Mouse (Mus musculus) skeletal muscle tissue, adult 2 months (tissue): ENCODE measurements around the gene Slc8b1.
"Not testable (repeated sequence)": the region's sequence is repeated elsewhere in the genome, so short reads cannot be mapped to it uniquely, and the experiment has no call there.

ENCODE experiments used
- DNase-seq: peaks from one replicate; pipeline ENCODE4 v3.0.0-alpha.2; 2012; ENCODE audit warnings: low read depth, low spot score

The Slc8b1 gene

GRCm38 (mm10) chr5:120495703-120496226 lies 15.2 kb upstream of the Slc8b1 start:
- DNase-seq, result no peak

DNA sequence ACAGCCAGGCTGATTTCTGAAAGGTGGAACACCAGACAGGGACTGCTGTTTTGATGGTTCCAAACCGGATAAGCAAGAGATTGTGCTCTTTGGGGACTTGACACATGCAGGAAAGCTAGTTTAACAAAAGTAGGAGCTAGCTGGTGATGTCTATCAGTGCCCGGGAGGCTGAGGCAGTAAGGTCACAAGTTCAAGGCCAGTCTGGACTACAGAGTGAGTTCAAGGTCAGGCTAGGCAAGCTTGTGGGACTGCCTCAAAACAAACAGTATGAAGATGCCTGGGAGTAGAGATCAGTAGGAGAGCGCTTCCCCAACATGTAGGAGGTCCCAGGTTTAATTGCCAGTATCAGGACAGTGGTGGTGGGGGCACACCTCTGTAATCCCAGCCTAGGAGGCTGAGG lies 13.9 kb upstream of the Slc8b1 start:
- DNase-seq, result no peak

DNA sequence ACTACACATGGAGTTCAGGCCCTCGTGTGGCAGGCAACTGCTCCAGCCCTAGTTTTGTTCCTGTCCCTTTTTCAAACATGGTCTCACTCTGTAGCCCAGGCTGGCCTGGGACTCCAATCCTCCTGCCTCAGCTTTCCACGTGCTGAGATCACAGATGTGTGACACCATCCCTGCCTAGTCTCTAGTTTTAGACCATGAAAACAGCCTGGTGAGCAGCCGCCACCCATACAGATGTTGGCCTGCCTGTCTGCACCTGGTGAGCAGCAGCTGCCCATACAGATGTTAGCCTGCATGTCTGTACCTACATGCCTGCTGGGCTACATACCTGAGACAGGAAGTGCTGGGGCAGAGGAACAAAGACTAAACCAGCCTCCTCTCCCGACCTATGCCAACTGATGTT lies 11.8 kb upstream of the Slc8b1 start:
- DNase-seq, result no peak

DNA sequence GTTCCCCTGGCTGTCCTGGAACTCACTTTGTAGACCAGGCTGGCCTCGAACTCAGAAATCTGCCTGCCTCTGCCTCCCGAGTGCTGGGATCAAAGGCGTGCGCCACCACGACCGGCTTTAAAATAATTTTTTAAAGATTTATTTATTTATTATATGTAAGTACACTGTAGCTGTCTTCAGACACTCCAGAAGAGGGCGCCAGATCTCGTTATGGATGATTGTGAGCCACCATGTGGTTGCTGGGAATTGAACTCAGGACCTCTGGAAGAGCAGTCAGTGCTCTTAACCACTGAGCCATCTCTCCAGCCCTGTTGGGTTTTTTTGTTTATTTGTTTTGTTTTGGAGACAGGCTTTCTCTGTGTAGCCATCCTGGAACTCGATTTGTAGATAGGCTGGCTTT lies 10.4 kb upstream of the Slc8b1 start:
- DNase-seq, result not testable (repeated sequence)

- DNase-seq, result no peak
Observed at GRCm38 (mm10) chr5:120502147-120502621, 8.8 kb upstream of the Slc8b1 start.

GRCm38 (mm10) chr5:120502675-120503143 lies 8.3 kb upstream of the Slc8b1 start:
- no peak for DNase-seq

DNA sequence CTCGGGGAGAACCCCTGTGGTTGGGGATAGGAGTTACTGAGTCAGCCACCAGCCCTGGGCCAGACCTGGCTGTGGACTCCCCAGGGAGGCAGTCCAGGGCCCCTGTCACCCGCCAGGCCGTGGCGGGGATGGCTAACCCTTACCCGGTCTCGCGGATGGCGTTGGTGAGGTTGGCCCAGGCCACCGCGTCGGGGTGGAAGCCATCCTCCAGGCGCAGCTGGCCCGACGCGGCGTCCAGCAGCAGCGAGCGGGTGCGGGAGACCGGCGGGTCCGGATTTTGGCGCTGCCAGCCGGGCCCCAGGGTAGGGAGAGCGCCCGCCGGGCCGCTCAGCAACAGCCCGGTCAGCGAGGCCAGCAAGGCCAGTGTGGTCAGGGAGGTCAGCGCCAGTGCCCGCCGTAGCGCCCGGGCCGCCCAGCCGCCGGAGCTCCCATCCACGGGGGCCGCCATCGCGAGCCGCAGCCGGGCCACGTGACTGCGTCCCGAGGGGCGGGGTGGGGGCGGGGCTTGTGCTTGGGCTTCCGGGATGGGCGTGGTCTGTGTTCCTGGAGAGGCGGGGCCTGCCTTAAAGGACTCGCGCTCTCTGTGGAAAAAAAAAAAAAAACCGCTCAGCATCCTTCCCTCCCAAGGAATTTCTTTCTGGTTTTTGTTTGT lies 7.7 kb upstream of the Slc8b1 start, which contains the start of gene Plbd2:
Gene Plbd2 (minus strand): TSS at position 482 of the 652 bp plus-strand sequence.
- peak; percentile 85 for DNase-seq

DNA sequence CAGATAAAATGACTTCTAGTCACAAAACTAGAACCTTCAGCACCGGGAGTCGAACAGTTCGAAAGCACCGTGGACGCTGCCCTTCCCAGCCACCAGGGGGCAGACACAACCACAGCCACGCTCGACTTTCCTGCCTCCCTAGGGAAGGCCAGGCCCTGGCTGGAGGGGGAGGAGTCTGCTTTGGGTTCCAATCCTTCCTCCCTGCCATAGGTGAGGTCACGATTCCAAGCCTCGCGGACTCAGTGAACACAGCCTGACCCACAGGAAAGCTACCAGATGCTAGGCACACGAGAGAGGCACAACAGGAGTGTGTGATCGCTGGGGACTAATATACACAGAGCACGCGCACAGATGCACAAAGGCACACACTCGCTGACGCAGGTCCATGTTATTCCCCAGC lies 5.6 kb upstream of the Slc8b1 start:
- DNase-seq, result peak; percentile 74

GRCm38 (mm10) chr5:120505781-120506180 lies 5.2 kb upstream of the Slc8b1 start:
- DNase-seq, result no peak

- no peak for DNase-seq
Observed at GRCm38 (mm10) chr5:120506490-120506889, 4.5 kb upstream of the Slc8b1 start.

- no peak for DNase-seq
Observed at GRCm38 (mm10) chr5:120507311-120507710, 3.7 kb upstream of the Slc8b1 start.

- DNase-seq, result peak; percentile 50
Observed at GRCm38 (mm10) chr5:120511643-120512220, 764 bp downstream of the Slc8b1 start.

GRCm38 (mm10) chr5:120512911-120513555 lies 2.1 kb downstream of the Slc8b1 start:
- DNase-seq, result no peak

DNA sequence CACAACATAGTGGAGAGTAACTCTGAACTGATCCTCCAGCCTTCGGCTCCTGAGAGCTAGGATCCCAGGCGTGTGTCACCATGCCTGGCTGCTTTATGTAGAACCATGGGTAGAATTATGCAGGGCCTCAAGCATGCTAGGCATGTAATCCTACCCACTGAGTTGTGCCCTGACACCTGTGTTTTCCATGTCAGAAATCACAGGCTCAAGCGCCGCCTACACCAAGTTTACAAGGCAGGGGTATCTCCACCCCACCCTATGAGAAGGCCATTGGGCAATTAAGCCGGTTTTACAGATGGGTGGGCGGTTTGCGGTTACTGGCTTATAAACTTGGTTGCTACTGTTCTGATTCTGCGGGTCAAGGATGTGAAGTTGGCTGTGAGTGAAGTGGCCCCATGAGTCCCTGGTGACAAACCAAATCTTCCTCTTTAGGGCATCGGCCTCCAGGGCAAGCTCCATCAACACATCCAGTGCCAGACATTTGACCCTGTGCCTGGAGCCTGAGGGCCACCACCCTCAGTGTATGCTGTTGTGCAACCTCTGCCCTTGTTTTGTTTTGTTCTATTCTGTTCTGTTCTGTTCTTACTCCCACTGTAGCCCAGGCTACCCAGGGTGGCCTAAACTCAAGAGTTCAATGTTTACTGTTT lies 3.2 kb downstream of the Slc8b1 start:
- DNase-seq, result no peak

DNA sequence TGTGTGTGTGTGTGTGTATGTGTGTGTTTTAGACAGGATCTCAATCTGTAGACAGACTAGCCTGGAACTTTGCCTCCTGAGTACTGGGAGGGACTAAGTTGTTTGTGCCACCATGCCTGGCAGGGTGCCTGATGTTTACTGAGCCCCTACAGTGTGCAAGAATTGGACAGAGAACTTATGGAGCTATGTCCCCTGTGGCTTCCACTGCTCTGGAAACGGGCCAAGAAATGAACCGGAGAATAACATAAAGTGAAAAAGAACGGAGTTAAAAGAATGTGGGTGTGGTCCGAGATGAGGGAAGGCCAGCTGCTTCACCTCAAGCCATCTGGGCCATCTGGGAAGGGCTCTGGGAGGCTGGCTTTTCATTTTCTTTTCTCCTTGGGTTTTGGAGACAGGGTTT lies 3.8 kb downstream of the Slc8b1 start:
- no peak for DNase-seq

- DNase-seq, result no peak
Observed at GRCm38 (mm10) chr5:120515451-120515850, 4.5 kb downstream of the Slc8b1 start.

DNA sequence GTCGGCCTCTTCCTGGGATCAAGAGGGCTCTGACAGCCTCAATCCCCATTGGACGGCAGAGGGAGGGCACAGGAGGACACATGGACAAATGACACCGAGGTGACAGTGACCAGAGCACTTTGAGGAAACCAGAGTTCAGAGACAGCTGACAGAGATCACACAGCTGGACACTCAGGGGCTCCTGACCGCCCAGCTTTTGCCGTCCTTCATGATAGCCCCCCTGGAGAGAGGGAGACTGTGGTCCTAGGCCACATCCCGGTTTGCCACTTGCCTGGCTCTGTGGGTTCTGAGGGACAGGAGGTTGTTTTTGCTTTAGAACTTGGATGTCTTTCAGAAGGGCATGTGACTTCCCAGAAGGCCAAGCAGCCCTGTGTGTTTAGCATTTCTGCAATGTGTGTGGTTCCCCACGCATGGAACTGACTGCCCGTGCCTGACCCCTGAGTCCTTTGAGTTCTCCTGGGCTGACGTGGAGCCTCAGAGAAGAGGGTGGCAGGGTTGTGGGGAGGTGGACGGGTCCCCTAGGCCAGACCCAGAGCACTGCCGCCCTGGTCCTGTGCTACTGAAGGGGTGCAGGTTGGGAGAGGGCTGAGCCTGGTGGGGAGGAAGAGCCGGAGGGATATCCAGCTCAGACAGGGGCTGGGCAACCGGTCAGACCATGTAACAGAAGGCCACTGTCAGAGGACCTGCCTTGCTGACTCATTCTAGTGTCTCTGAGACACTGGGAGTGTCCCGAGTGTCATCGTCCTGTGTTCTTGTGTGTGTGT lies 5.4 kb downstream of the Slc8b1 start:
- DNase-seq, result peak; percentile 48

DNA sequence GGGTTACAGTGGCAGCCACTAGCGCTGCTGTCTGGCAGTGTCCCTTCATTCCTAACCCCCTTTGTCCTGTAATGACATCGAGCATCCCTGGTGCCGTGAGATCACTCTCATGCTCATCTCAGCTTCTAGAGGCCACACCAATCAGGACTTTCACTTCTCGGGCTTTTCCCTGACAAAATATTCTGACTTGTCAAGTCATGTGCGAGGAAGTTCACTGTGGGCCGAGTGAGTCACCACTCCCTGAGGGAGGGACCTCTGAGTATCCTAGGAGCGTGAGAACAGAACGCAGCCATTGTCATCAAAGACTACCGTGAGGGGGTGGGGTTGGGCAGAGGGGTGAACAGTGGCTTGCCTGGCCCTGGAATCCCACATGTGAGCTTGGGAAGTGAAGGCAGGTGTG lies 6.6 kb downstream of the Slc8b1 start:
- peak; percentile 72 for DNase-seq

GRCm38 (mm10) chr5:120522649-120523048 lies 11.7 kb downstream of the Slc8b1 start:
- DNase-seq, result no peak

DNA sequence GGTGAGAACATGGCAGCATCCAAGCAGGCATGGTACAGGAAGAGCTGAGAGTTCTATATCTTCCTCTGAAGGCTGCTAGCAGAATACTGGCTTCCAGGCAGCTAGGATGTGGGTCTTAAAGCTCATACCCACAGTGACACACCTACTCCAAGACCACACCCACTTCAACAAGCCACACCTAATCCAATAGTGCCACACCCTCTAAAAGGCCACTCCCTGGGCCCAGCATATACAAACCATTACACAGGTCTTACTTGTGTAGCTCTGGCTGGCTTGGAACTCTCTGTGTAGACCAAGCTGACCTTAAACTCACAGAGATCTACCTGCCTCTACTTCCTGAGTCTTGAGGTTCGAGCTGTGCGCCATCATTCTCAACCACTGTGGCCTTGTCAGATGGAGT lies 13.8 kb downstream of the Slc8b1 start:
- DNase-seq, result no peak

GRCm38 (mm10) chr5:120525737-120526136 lies 14.8 kb downstream of the Slc8b1 start:
- DNase-seq, result no peak
